Mouse (Mus musculus) ES-CJ7 (cell line): Measurements from ENCODE around the gene Casz1.

Experiments
- DNase-seq: peaks from one replicate; pipeline ENCODE4 v3.0.0; 2011; ENCODE audit warnings: low read depth, low spot score

Gene Casz1

GRCm38 (mm10) chr4:148804137-148804779, at the start of gene Casz1:
Gene Casz1, plus strand, starts transcription at chr4:148804429.
- DNase-seq = peak; percentile 95

GRCm38 (mm10) chr4:148758863-148759262, 45.4 kb upstream of the Casz1 start:
- peak; percentile 38 for DNase-seq

DNA sequence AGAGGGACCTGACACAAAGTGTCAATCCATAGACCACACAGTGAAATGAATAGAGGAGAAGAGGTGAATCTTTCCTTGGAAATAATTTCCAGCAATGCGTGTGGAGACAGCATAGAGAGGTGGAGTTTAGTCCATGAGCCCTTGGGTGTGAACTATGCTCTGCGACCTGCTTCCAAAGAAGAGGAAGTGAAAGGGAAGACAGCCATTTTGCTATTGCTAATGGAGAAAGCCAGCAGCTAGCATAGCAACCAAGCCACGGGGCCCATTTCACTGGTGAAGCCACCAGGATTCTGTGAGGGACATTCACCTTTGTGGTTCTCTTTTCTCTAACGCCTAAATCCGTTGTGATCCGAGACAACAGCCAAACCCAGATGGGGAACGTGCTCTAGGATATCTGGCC, 44.1 kb upstream of the Casz1 start:
- DNase-seq = no peak

GRCm38 (mm10) chr4:148766021-148766775, 38.0 kb upstream of the Casz1 start:
- no peak for DNase-seq

DNA sequence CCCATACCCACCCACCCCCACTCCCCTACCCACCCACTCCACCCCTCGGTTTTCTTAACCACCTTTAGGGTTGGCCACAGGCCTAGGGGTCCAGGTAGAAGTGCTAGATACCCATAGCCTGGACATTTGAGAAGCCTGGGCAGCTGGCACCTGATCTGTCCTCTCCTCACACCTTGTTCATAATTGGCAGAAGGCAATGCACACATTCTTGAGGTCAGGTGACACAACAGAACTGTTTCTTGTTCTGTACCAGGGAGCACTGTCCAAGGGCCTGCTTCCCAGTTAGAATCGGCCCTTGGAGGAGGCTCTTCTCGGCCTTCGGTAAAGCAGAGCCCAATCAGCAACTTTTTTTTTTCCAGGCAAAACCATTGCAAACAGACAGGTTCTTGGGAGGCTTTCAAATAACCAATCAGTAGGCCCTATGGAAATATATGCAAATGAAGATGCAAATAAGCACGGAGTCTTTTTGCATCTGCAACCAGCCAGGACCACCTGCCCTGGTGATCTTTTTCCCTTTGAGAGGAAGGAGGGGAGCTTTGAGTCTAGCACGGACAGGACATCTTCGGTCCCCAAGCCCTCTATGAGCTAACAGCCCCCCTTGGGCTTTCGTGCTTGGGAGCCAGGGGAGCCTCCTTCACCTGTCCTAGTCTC, 36.4 kb upstream of the Casz1 start:
- DNase-seq = peak; percentile 49

DNA sequence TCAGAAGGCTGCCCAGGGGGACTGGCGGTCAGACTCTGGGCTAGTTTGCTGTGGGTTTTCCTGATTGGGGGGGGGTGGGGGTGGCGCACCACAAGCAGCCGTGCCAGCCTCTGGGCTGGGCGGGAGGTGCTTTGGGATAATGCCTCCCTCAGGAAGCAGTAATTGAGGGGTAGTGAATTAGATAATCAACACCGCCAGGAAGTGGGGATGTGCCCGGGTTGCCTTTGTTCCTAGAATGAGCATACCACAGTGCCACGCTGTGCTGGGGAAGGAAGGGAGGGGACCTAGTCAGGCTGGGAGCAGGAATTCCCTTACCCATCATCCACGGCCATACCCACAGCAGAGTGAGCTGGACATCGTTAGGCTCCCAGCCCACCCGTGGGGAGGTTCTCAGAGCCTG, 35.6 kb upstream of the Casz1 start:
- DNase-seq = no peak

DNA sequence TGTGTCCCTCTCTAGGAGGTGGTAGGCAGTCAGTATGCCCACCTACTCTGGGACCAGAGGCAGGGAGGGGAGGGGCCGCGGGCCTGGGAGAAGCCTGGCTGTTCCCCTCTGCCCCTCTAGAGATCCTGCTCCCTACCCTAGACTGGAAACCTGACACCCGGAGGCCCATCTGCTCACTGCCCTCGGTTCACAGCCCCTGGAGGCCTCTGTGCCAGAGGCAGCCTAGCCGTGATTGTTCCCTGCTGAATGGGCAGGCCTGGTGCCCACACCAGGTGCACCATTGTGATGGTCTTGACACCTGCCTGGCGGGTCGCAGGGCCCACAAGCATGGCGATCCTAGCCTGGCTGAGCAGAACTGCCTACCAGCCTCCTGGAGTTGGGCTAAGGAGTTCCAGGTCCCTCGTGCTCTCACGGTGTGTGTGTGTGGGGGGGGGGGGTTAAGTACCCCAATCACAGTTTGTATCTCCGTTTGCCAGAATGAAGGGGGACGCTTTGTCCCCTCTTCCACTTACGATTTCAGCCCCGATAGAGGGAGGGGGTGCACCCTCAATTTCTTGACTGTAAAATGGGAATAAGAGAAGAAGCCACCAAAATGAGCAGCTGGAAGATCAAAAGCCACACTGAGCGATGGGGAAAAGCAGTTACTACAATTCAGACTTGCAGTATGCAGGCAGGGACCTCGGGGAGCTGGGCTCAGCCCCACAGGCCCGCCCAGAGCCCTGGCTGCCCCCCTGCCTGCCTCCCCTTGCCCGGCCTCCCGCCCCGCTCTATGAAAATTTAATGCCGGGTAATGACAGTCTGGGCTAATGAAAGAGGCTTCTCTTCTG, 33.4 kb upstream of the Casz1 start:
- peak; percentile 9 for DNase-seq

GRCm38 (mm10) chr4:148771409-148771929, 32.8 kb upstream of the Casz1 start:
- DNase-seq = peak; percentile 35

DNA sequence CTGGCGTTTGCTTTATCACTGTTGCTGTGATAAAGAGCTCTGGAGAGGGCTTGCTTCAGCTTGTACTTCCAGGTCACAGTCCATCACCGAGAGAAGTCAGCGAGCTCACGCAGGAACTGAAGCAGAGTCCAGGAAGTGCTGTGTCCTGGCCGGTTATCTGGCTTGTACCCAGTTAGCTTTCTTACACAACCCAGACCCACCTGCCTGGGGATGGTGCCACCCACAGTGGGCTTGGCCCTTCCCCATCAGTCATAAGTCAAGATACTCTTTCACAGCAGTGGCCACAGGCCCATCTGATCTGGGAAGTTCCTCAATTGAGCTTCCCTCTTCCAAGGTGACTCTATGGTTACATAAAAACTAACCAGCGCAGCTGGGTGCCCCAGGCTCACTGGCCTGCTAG, 31.6 kb upstream of the Casz1 start:
- DNase-seq = no peak

GRCm38 (mm10) chr4:148774036-148774435, 30.2 kb upstream of the Casz1 start:
- no peak for DNase-seq

DNA sequence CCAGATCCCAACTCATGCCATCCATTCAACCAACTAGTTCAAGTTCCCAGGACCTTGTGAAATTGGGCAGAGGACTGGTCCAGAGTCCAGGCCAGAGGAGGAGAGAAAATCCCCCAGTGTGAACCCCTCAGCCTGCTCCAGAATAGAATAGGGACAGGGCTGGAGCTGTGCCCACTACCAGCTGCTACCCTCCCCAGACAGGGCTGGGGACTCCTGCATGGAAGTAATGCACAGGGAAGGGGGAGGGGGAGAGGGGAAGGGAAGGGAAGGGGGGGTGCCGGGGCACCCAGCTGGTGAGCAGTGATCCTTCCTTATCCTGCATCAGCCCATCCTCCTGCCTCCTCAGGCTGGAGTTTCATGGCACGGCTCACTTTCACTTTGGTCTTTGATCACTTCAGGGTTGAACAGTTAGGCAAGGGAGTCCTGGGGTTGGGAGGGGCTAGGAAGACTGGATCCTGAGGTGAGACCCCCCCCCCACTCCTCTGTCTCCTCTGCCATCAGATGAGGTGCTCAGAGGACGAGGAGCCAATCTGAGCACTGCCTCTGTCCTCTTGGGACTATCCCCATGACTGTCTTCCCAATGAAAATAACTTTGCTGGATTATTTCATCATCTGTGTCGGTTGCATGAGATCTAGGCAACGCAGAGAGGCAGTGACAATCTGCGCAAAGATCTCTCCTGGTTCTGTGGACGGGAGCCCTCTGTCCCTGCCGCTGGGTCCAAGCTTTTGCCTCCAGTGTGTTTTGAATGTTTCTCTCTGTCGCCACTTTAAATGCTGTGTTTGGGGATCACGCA, 28.6 kb upstream of the Casz1 start:
- no peak for DNase-seq

DNA sequence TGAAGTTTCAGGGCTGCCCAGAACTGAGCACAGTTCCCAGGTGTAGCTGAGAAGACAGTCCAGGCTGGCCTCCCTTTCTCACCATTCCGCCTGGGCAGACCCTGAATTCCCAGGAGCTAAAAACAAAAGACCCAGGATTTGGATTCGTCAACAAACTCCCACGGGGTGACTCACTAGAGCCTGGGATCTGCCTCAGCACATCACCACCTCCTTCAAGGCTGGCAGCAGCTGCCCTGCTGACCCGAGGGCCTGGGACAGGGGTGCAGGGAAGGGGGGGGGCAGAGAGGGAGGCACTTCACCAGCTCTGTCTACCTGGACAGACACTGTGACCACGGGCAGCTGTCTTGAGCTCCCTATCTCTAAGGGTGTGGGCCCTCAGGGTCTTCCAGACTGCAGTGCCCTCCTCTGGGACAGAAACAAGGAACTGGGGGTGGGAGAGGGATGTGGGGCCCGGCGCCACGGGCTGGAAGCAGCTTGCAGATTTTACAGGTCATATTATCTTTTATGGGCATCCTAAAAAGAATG, 24.1 kb upstream of the Casz1 start:
- no peak for DNase-seq

DNA sequence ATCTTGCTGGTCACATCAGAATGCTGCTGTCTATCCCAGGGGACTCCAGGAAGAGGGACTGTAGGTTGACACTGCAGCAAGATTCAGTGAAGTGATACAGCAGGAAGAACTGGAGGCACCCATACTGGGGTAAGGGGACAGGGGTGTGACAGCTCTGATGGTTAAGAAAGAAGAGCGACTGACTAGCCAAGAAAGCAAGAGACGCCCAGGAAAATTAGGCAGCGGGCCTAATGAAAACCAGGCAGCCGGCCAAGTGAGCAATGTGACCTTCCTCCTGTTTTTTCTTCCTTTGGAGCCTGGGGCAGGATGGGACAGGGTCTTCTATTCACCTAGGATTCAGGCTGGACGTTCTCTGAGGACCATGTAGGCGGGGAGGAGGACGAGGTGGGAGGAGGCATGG, 22.7 kb upstream of the Casz1 start:
- DNase-seq = no peak

- no peak for DNase-seq
Observed at GRCm38 (mm10) chr4:148782880-148783279, 21.3 kb upstream of the Casz1 start.

GRCm38 (mm10) chr4:148783760-148784159, 20.5 kb upstream of the Casz1 start:
- DNase-seq = no peak

DNA sequence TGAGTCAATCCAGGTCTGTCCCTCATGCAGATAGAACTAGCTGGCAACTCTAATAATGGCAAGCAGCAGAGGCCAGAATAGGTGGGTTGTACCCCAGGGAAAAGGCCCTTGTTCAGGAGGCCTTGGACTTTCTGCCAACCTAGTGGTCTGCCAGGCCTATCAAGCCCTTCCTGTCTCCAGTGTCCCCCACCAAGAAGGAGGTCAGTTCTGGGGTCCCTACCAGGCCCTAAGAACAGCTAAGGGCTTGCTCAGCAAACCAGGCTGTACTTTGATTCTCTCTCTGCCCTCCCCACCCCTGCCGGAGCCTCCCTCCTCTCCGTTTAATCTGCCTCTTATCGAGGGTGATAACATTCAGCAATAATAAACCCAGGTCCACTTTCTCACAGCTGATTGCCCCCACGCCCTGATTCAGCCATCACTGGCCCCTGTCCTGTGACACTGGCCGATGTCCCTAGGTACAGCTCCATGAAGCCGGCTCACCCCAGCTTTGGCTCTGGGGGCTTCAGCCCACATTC, 19.1 kb upstream of the Casz1 start:
- DNase-seq = no peak

DNA sequence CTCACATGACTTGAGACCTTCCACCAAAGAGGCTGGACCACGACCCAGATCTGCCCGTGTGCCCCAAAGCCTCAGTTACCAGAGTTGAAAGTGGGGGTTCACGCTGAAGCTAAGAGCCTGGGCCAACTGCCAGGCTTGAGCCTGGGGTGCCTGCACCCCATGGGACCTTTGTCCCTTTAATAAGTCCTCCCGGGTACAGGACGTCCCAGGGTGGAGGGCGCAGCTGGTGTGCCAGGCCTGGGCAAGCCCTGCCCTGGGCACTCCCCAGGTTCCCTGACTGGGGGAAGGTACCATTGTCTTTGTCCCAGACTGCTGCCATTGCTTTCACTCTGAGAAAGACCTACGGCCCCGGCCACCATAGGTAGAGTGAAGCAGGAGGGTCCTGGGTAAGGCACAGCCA, 18.2 kb upstream of the Casz1 start:
- DNase-seq = no peak

GRCm38 (mm10) chr4:148790940-148791339, 13.3 kb upstream of the Casz1 start:
- DNase-seq = no peak

DNA sequence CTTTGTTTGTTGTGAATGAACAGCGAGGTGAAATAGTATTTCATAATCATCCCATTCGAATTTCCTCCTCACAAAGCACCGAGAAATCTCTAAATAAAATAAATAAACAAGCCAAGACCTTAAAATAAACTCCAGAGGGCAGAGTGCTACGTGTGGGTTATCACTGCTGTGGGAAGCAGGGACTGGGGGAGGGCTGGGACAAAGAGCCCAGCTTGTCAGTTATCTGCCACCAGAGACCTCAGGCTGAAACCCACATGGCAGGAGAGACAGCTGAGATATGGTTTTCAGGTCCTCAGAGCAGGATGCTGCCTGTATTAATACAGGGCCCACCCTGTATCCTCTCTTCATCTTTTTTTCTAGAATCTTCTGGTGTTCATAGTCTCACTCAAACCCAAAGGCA, 9.2 kb upstream of the Casz1 start:
- DNase-seq = no peak
